Mouse (Mus musculus): ENCODE data around the gene Gm26602.

GRCm38 (mm10) chr10:79881981-79882380 lies 28.7 kb upstream of the Gm26602 start:
- TF ChIP-seq POLR2A (IDR thresholded peaks at IDR 0.05; ENCODE audit: borderline replicate concordance, insufficient read depth, low read length) (no peak), CTCF (IDR thresholded peaks at IDR 0.05; ENCODE audit: borderline replicate concordance, insufficient read depth, low read depth, low read length) (no peak)

Measured in cerebellum, adult 2 months (tissue).